Mouse (Mus musculus) embryonic facial prominence, embryonic 10.5 days (tissue): ENCODE measurements around the gene Tmem117. TPM values are rescaled to one million over a fixed set of nuclear protein-coding genes. Genes with fewer than 3 reads are reported as not detected.

ENCODE experiments used
- polyA plus RNA-seq: library from polyadenylated mRNA; unstranded; fragments of >200 nt; fragmentation: Nextera tagmentation; extraction: Ambion mirVana; gene quantifications from 2 replicates; pipeline ENCODE4 v1.2.1, GENCODE M21; 2016

The Tmem117 gene
- polyA plus RNA-seq, 1 experiment from 2014 or later = 0.77 TPM

Other genes with a start within 250 kb of the Tmem117 start
- 2.9 and 3.1 TPM in 2 replicates for gene Adamts20, start 163.8 kb upstream of the Tmem117 start, polyA plus RNA-seq
- 8.9 and 10.5 TPM in 2 replicates for gene Pus7l, start 85.7 kb upstream of the Tmem117 start, polyA plus RNA-seq
- 2.8 and 3.3 TPM in 2 replicates for gene Irak4, start 85.6 kb upstream of the Tmem117 start, polyA plus RNA-seq
- gene Twf1, start 39.3 kb upstream of the Tmem117 start, polyA plus RNA-seq = 66.1 and 68.9 TPM in 2 replicates